Mouse (Mus musculus): ENCODE measurements at regions not wholly inside any gene's neighbourhood (a gene's known extent, or its start where the extent isn't known, plus 50 kb on each side); places are given as distances from the start of the nearest gene placed in this dataset.

DNA sequence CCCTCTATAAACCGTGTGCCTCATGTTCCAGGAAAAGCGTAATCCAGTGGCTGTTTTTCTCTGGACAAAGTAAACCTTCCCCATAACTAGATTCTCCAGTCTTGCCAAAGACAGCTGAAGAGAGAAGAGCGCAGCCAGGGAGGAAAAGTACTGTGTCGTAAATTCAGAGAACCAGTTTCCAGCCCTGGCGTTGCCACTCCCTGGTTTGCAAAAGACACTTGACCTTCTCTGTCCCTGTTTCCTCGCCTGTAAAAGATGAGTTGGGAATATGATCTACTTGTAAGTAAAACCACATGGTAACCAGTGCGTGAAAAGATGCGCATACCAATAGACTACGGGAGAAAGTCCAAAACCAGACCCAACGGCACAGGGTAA lies 160.1 kb upstream of the Paip1 start:
- no peak for DNase-seq (ENCODE audit: low spot score)

DNA sequence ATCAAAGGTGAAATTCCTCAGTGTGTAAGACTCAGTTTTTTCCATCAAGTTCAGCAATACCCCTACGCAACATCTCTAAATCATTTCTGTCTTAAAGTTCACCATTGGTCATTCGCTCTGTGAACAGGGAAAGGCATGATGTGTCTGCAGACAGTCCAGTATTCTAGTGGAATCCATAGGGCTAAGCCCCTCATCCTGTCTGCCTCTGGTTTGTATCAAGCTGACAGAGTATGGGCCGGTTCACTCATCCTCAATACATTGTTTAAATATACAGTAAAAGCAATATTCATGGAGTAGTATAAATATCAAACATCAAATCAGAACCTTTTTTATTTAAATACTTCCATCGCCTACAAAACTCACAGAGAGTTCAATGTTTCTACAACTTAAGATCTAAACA lies 152.9 kb upstream of the Paip1 start:
- DNase-seq (ENCODE audit: low spot score), result no peak

DNA sequence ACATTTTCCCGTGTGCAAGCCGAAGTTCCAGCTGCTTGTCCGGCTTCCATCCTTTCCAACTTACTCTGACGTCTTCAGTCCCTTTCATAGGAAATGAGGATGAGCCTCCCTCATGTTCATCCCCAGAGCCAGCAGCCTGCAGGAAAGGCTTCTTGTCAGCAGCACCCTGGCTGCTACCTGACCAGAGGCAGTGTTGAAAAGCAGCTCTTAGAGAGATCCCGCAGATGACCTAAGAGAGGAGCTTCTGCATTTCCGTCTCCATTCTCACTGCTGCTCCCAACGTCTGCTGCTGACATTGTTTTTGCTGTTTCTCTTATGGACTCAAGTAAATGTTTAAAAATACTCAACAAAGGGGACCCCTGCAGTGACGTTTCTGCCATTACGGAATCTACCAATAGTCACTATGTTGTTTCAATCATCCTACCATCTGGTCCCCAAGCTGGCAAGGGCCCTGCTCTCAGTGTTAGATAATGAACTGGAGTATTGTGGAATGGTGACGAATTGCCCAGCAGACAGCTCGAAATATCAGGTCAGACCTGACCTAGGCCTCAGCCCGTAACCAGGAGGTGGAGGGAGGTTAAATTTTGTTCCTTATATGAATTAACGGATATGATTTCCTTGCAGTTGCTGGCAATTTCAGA lies 151.0 kb upstream of the Paip1 start:
- no peak for DNase-seq (ENCODE audit: low spot score)

DNA sequence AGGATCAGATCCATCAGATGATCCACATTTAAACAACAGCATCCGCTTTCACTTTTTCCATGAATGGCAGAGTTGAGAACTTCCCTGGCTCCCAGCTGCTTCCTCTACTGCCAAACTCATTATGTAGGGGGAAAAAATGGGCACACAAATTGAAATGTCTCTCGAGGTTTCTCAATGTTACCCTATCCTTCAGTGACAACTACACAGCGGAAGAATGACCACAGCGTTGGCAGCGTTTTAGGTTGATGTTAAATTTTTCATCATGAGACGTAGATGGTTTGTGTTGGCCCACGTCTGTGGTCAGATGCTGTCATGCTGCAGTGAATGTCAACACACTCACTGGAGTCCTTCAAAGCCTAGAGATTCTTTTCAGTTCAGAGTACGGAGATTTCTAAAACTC lies 149.0 kb upstream of the Paip1 start:
- no peak for DNase-seq (ENCODE audit: low spot score)

- no peak for DNase-seq (ENCODE audit: low spot score)
Observed at GRCm38 (mm10) chr13:119280622-119281021, 147.8 kb upstream of the Paip1 start.

DNA sequence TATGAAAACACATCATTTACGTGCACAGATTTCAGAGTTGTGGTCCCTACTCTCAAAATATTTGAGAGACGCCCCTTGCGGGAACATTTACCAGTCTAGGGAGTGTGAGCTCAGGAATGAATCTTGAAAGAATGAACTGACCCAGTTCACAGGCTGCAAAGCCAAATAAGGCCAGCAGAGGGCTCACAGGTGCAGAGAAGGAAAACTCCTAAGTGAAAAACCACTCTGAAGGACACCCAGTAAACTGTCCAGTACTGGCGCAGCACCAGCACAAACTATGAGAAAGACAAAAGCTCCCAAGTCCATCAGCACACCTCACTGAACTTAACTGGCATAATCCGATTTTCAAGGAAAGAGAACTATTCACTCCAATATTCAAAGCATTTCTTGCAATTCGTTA lies 145.0 kb upstream of the Paip1 start:
- DNase-seq (ENCODE audit: low spot score), result no peak

- DNase-seq (ENCODE audit: low spot score), result no peak
Observed at GRCm38 (mm10) chr13:119309238-119309637, 119.2 kb upstream of the Paip1 start.

- DNase-seq (ENCODE audit: low spot score), result no peak
Observed at GRCm38 (mm10) chr13:119310013-119310412, 118.4 kb upstream of the Paip1 start.

DNA sequence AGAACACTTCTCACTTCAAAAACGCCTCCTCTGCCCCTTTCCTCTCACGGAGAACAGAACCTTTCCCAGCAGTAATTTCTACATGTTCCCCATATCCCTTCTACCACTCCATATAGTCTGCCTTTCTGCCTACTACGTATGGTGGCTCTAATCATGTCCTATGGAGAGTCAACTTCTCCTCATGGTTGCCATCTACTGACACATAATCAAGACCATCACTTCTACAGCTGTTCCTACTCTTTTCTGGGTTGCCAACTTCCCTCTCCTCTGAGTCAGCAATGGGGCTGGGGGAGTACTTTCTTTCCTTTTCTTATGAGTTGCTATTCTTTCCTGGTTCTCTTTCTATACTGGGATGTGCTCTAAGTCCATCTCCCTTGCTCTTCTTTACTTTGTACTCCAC lies 114.0 kb upstream of the Paip1 start:
- no peak for DNase-seq (ENCODE audit: low spot score)

GRCm38 (mm10) chr13:119318358-119318757 lies 110.0 kb upstream of the Paip1 start:
- DNase-seq (ENCODE audit: low spot score), result no peak

GRCm38 (mm10) chr13:119325510-119325909 lies 102.9 kb upstream of the Paip1 start:
- no peak for DNase-seq (ENCODE audit: low spot score)

GRCm38 (mm10) chr13:119326877-119327625 lies 101.3 kb upstream of the Paip1 start:
- DNase-seq (ENCODE audit: low spot score), result no peak

DNA sequence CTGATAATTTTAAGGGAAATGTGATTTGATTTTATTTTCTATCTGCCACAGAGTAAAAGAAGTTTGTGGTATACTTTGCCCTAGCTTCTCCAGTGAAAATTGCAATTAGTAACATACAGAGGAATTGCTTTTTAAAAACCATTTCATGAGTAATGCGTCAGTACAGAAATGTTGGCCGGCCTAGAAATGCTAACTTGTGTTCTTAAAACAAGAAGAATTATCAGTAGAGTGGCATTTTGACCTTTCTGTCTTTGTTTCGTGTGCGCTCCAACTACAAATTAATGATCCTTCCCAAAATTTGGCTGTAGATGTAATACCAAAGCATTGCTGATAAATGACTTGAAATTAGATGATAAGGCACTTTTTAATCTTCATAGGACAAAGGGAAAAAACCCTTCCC lies 99.7 kb upstream of the Paip1 start:
- no peak for DNase-seq (ENCODE audit: low spot score)

- no peak for DNase-seq (ENCODE audit: low spot score)
Observed at GRCm38 (mm10) chr13:119331815-119332214, 96.6 kb upstream of the Paip1 start.

GRCm38 (mm10) chr13:119333915-119334314 lies 94.5 kb upstream of the Paip1 start:
- DNase-seq (ENCODE audit: low spot score), result no peak

GRCm38 (mm10) chr13:119337861-119338260 lies 90.5 kb upstream of the Paip1 start:
- no peak for DNase-seq (ENCODE audit: low spot score)

- no peak for DNase-seq (ENCODE audit: low spot score)
Observed at GRCm38 (mm10) chr13:119339016-119339415, 89.4 kb upstream of the Paip1 start.

DNA sequence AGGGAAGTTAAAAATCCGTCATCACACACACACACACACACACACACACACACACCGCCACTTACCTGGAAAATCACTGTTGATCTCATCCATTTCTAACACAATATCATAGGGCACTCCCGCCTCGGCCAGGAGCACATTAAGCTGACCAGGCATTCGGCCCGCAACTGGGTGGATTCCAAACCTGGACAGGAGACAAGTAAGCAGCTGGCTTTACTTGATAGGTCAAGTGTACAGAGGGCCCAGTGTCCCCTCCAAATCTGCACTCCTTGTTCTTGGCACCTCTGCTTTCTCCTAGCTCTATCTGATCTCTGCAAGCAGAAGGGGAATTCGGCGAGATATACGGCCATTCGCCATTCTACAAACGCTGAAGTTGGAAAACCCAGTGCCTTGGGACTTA lies 88.6 kb upstream of the Paip1 start:
- DNase-seq (ENCODE audit: low spot score), result peak; percentile 4

DNA sequence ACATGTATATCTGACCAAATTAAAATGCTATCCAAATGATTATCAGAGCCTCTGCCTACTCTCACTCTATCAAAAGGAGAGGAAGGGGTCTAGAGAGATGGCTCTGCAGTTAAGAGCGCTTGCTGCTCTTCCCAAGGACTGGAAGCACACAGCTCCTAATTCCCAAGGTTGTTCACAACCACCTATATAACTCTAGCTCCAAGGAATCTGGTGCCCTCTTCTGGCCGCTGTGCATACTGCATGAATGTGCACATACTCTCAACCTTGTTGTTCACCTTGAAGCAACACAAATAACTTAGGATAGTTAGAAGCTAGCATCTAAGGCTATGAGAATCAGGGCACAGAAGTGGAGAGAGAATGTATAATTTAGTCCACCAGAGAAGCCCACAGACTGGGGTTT lies 86.6 kb upstream of the Paip1 start:
- no peak for DNase-seq (ENCODE audit: low spot score)

DNA sequence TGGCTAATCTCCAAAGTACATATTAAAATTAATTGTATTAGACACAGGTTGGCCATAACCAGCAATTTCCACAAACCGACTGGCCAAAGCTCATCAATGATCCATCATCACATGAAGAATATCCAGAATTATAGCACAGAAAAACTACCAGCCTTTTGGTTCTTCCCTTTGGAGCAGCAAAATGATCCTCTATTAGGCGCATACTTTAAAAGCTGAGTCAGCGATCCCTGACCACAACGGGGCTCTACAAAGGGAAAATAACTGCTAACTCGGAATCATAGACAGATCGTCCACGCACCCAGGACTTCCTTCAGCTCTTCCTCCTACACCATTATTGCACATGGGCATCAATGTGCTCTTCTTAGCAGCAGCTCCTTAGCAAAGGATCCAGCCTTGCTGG lies 85.6 kb upstream of the Paip1 start:
- DNase-seq (ENCODE audit: low spot score), result no peak

- DNase-seq (ENCODE audit: low spot score), result no peak
Observed at GRCm38 (mm10) chr13:119347988-119348387, 80.4 kb upstream of the Paip1 start.

GRCm38 (mm10) chr13:119351346-119351745 lies 77.1 kb upstream of the Paip1 start:
- DNase-seq (ENCODE audit: low spot score), result no peak

DNA sequence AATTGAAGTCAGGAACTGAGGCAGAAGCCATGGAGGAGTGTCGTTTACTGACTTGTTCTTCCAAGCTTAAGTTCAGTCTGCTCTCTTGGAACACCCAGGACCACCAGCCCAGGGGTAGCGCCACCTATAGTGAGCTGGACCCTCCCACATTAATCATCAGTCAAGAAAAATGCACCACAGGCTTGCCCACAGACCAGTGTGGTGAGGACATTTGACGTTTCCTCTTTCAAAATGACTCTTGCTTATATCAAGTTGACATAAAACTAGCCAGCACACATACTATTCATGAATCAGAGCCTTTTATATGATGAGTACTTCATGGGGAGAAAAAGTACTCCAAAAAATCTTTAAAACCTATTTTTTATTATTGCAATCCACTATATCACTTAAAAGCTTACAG lies 69.7 kb upstream of the Paip1 start:
- DNase-seq (ENCODE audit: low spot score), result no peak

GRCm38 (mm10) chr13:119363379-119363778 lies 65.0 kb upstream of the Paip1 start:
- no peak for DNase-seq (ENCODE audit: low spot score)

Data from ovary, adult 18-20 months (tissue).